Mouse (Mus musculus): ENCODE data around the gene Tcirg1. TPM values are rescaled to one million over a fixed set of nuclear protein-coding genes. Genes with fewer than 3 reads are reported as not detected.

Gene Tcirg1
- total RNA-seq, 1 experiment, result 55.2 TPM

- no peak overlapping the region for H3K27ac ChIP-seq (ENCODE audit: insufficient read depth, low read depth, low read length, poor library complexity, severe bottlenecking)
These were observed 21.8 kb upstream of the Tcirg1 start for GRCm38 (mm10) chr19:3928779-3929178.

GRCm38 (mm10) chr19:3927989-3928388, 21.1 kb upstream of the Tcirg1 start:
- Histone ChIP-seq H3K36me3 (ENCODE audit: control insufficient read depth, insufficient read depth, low read length, poor library complexity, severe bottlenecking) (no peaks in the 10 kb centered on the region), H3K4me1 (ENCODE audit: control insufficient read depth in 2 of 2, insufficient read depth in 2 of 2, low read length in 2 of 2, poor library complexity in 1 of 2) (peaks cover 2 to 13% of the 10 kb centered on the region in 2 experiments; a peak in 3 of 4 replicates), H3K9me3 (ENCODE audit: control insufficient read depth, insufficient read depth, low read depth, low read length) (no peaks in the 10 kb centered on the region), H3K9ac (ENCODE audit: insufficient read depth, low read depth, low read length, poor library complexity, severe bottlenecking) (no peak overlapping the region), H3K27ac (ENCODE audit: insufficient read depth, low read depth, low read length, poor library complexity, severe bottlenecking) (no peak overlapping the region), H3K4me3 (ENCODE audit: insufficient read depth in 1 of 2, low read depth in 1 of 2, low read length in 2 of 2, poor library complexity in 1 of 2, severe bottlenecking in 1 of 2) (no peak overlapping the region)
- in situ Hi-C loops (cut with MboI; ENCODE audit: low sequenced_read_pairs in 2 of 2, unreplicated experiment in 2 of 2), result no loop called here
- TF ChIP-seq ZC3H11A (IDR thresholded peaks at IDR 0.05; ENCODE audit: borderline replicate concordance, low read depth, low read length), result no peak
- TF ChIP-seq CHD2 (IDR thresholded peaks at IDR 0.05; ENCODE audit: low read depth, low read length), result no peak
- TF ChIP-seq ZNF384 (IDR thresholded peaks at IDR 0.05; ENCODE audit: low read depth, low read length), result no peak
- TF ChIP-seq HCFC1 (IDR thresholded peaks at IDR 0.05; ENCODE audit: borderline replicate concordance, insufficient read depth, low read length), result no peak
- no peak for TF ChIP-seq MAFK (IDR thresholded peaks at IDR 0.05; ENCODE audit: insufficient read depth, low read depth, low read length)
- no peak for DNase-seq (ENCODE audit: low read depth, low spot score)

More at GRCm38 (mm10) chr19:3928779-3929178, 21.8 kb upstream of the Tcirg1 start:
- no peaks in the 10 kb centered on the region for H3K9me3 ChIP-seq (ENCODE audit: control insufficient read depth, insufficient read depth, low read depth, low read length)
- no peak overlapping the region for H3K4me3 ChIP-seq (ENCODE audit: insufficient read depth in 1 of 2, low read depth in 1 of 2, low read length in 2 of 2, poor library complexity in 1 of 2, severe bottlenecking in 1 of 2)
- in situ Hi-C loops (cut with MboI; ENCODE audit: low sequenced_read_pairs in 2 of 2, unreplicated experiment in 2 of 2), result no loop called here
- H3K4me1 ChIP-seq (ENCODE audit: control insufficient read depth in 2 of 2, insufficient read depth in 2 of 2, low read length in 2 of 2, poor library complexity in 1 of 2), result peaks cover 2 to 13% of the 10 kb centered on the region in 2 experiments; a peak in 2 of 4 replicates
- no peaks in the 10 kb centered on the region for H3K36me3 ChIP-seq (ENCODE audit: control insufficient read depth, insufficient read depth, low read length, poor library complexity, severe bottlenecking)
- DNase-seq (ENCODE audit: low read depth, low spot score), result no peak
- TF ChIP-seq HCFC1 (IDR thresholded peaks at IDR 0.05; ENCODE audit: borderline replicate concordance, insufficient read depth, low read length) (no peak), ZC3H11A (IDR thresholded peaks at IDR 0.05; ENCODE audit: borderline replicate concordance, low read depth, low read length) (no peak), ZNF384 (IDR thresholded peaks at IDR 0.05; ENCODE audit: low read depth, low read length) (no peak), MAFK (IDR thresholded peaks at IDR 0.05; ENCODE audit: insufficient read depth, low read depth, low read length) (no peak), CHD2 (IDR thresholded peaks at IDR 0.05; ENCODE audit: low read depth, low read length) (no peak)
- H3K9ac ChIP-seq (ENCODE audit: insufficient read depth, low read depth, low read length, poor library complexity, severe bottlenecking), result no peak overlapping the region

- in situ Hi-C loops (cut with MboI; ENCODE audit: low sequenced_read_pairs in 2 of 2, unreplicated experiment in 2 of 2), result no loop called here
- Histone ChIP-seq H3K9me3 (ENCODE audit: control insufficient read depth, insufficient read depth, low read depth, low read length) (no peaks in the 10 kb centered on the region), H3K27ac (ENCODE audit: insufficient read depth, low read depth, low read length, poor library complexity, severe bottlenecking) (no peak overlapping the region), H3K36me3 (ENCODE audit: control insufficient read depth, insufficient read depth, low read length, poor library complexity, severe bottlenecking) (no peaks in the 10 kb centered on the region), H3K4me3 (ENCODE audit: insufficient read depth in 1 of 2, low read depth in 1 of 2, low read length in 2 of 2, poor library complexity in 1 of 2, severe bottlenecking in 1 of 2) (no peak overlapping the region), H3K4me1 (ENCODE audit: control insufficient read depth in 2 of 2, insufficient read depth in 2 of 2, low read length in 2 of 2, poor library complexity in 1 of 2) (peaks cover 2 to 21% of the 10 kb centered on the region in 2 experiments; a peak in 3 of 4 replicates), H3K9ac (ENCODE audit: insufficient read depth, low read depth, low read length, poor library complexity, severe bottlenecking) (no peak overlapping the region)
- no peak for DNase-seq (ENCODE audit: low read depth, low spot score)
- TF ChIP-seq MAFK (IDR thresholded peaks at IDR 0.05; ENCODE audit: insufficient read depth, low read depth, low read length), result no peak
- no peak for TF ChIP-seq ZNF384 (IDR thresholded peaks at IDR 0.05; ENCODE audit: low read depth, low read length)
- TF ChIP-seq ZC3H11A (IDR thresholded peaks at IDR 0.05; ENCODE audit: borderline replicate concordance, low read depth, low read length), result no peak
- no peak for TF ChIP-seq HCFC1 (IDR thresholded peaks at IDR 0.05; ENCODE audit: borderline replicate concordance, insufficient read depth, low read length)
- TF ChIP-seq CHD2 (IDR thresholded peaks at IDR 0.05; ENCODE audit: low read depth, low read length), result no peak
These were observed 19.8 kb upstream of the Tcirg1 start for GRCm38 (mm10) chr19:3926685-3927084.

DNA sequence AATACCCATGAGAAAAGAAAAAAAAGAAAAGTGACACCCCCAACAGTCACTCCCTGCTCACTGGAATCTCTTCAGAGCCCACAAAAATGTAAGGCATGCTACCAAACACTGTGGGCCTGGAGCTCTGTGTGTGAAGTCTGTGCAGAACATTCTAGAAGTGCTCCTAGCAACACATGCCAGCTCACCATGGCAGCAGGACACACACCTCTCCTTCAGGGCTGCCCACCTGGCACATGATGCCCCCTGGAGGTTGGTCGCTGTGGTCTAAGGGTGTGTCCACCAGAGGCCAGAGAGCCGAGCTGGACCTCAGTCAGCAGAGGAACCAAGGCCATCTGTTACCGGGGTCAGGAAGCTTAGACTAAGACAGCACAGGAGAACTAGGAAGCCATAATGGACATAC, 19.3 kb upstream of the Tcirg1 start:
- Histone ChIP-seq H3K9ac (ENCODE audit: insufficient read depth, low read depth, low read length, poor library complexity, severe bottlenecking) (no peak overlapping the region), H3K27ac (ENCODE audit: insufficient read depth, low read depth, low read length, poor library complexity, severe bottlenecking) (no peak overlapping the region), H3K9me3 (ENCODE audit: control insufficient read depth, insufficient read depth, low read depth, low read length) (no peaks in the 10 kb centered on the region), H3K36me3 (ENCODE audit: control insufficient read depth, insufficient read depth, low read length, poor library complexity, severe bottlenecking) (no peaks in the 10 kb centered on the region), H3K4me3 (ENCODE audit: insufficient read depth in 1 of 2, low read depth in 1 of 2, low read length in 2 of 2, poor library complexity in 1 of 2, severe bottlenecking in 1 of 2) (no peak overlapping the region), H3K4me1 (ENCODE audit: control insufficient read depth in 2 of 2, insufficient read depth in 2 of 2, low read length in 2 of 2, poor library complexity in 1 of 2) (peaks cover 2 to 21% of the 10 kb centered on the region in 2 experiments; a peak in 3 of 4 replicates)
- TF ChIP-seq ZNF384 (IDR thresholded peaks at IDR 0.05; ENCODE audit: low read depth, low read length), result no peak
- TF ChIP-seq MAFK (IDR thresholded peaks at IDR 0.05; ENCODE audit: insufficient read depth, low read depth, low read length), result no peak
- DNase-seq (ENCODE audit: low read depth, low spot score), result no peak
- in situ Hi-C loops (cut with MboI; ENCODE audit: low sequenced_read_pairs in 2 of 2, unreplicated experiment in 2 of 2), result no loop called here

DNA sequence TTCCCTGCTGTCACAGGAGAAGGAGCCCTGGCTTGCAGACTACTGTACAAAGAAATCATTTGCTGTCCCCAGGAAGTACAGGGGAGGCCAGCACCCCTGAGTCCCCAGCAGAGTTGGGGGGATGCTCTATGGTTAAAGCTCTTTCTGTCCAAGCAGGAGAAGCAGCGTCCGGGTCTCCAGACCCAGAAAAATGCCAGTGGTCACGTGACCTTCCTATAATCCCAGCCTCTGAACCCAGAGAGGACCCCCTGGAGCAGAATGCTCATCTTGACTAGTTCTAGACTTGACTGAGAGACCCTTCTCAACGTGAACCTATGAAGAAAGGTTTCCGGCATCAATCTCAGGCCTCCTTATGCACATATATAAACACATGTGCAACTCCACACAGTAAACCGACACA, 18.9 kb upstream of the Tcirg1 start:
- TF ChIP-seq ZNF384 (IDR thresholded peaks at IDR 0.05; ENCODE audit: low read depth, low read length) (no peak), HCFC1 (IDR thresholded peaks at IDR 0.05; ENCODE audit: borderline replicate concordance, insufficient read depth, low read length) (no peak), MAFK (IDR thresholded peaks at IDR 0.05; ENCODE audit: insufficient read depth, low read depth, low read length) (no peak), CHD2 (IDR thresholded peaks at IDR 0.05; ENCODE audit: low read depth, low read length) (no peak), ZC3H11A (IDR thresholded peaks at IDR 0.05; ENCODE audit: borderline replicate concordance, low read depth, low read length) (no peak)
- Histone ChIP-seq H3K27ac (ENCODE audit: insufficient read depth, low read depth, low read length, poor library complexity, severe bottlenecking) (no peak overlapping the region), H3K36me3 (ENCODE audit: control insufficient read depth, insufficient read depth, low read length, poor library complexity, severe bottlenecking) (no peaks in the 10 kb centered on the region), H3K4me3 (ENCODE audit: insufficient read depth in 1 of 2, low read depth in 1 of 2, low read length in 2 of 2, poor library complexity in 1 of 2, severe bottlenecking in 1 of 2) (no peak overlapping the region), H3K4me1 (ENCODE audit: control insufficient read depth in 2 of 2, insufficient read depth in 2 of 2, low read length in 2 of 2, poor library complexity in 1 of 2) (peaks cover 1 to 20% of the 10 kb centered on the region in 2 experiments; a peak in 3 of 4 replicates), H3K9me3 (ENCODE audit: control insufficient read depth, insufficient read depth, low read depth, low read length) (no peaks in the 10 kb centered on the region), H3K9ac (ENCODE audit: insufficient read depth, low read depth, low read length, poor library complexity, severe bottlenecking) (no peak overlapping the region)
- in situ Hi-C loops (cut with MboI; ENCODE audit: low sequenced_read_pairs in 2 of 2, unreplicated experiment in 2 of 2), result no loop called here
- no peak for DNase-seq (ENCODE audit: low read depth, low spot score)
